Mouse (Mus musculus) intestine, embryonic 15.5 days (tissue): ENCODE measurements around the gene Cryba4. TPM values are rescaled to one million over a fixed set of nuclear protein-coding genes. Genes with fewer than 3 reads are reported as not detected.
A peak's percentile ranks its signal among the peaks of the same experiment; 100 is the strongest.

Experiments
- ATAC-seq: fragments of 200-750 bp; cut with Nextera tagmentation; 2 replicates; pipeline ENCODE4 v1.8.0; 2017; ENCODE audit warnings: moderate TSS enrichment, moderate library complexity
- H3K27ac ChIP-seq: fragments of 300-500 bp; sonication (generic); 2 replicates; pipeline ENCODE4 v1.5.1; 2015; ENCODE audit warnings: mild to moderate bottlenecking, inconsistent platforms
- H3K27me3 ChIP-seq: fragments of 300-500 bp; sonication (generic); replicated peaks from 2 replicates; pipeline ENCODE4 v1.6.1; 2015; ENCODE audit warnings: inconsistent platforms
- H3K36me3 ChIP-seq: fragments of 300-500 bp; sonication (generic); 2 replicates; pipeline ENCODE4 v1.6.1; 2015; ENCODE audit warnings: inconsistent platforms
- H3K4me1 ChIP-seq: fragments of 300-500 bp; sonication (generic); replicated peaks from 2 replicates; pipeline ENCODE4 v1.6.1; 2015; ENCODE audit warnings: inconsistent platforms
- H3K4me2 ChIP-seq: fragments of 300-500 bp; sonication (generic); replicated peaks from 2 replicates; pipeline ENCODE4 v1.6.1; 2015; ENCODE audit warnings: mild to moderate bottlenecking, inconsistent platforms
- H3K4me3 ChIP-seq: fragments of 300-500 bp; sonication (generic); replicated peaks from 2 replicates; pipeline ENCODE4 v1.5.1; 2015; ENCODE audit warnings: inconsistent platforms
- H3K9ac ChIP-seq: fragments of 300-500 bp; sonication (generic); 2 replicates; pipeline ENCODE4 v1.6.1; 2015; ENCODE audit warnings: inconsistent platforms
- H3K9me3 ChIP-seq: fragments of 300-500 bp; sonication (generic); 2 replicates; pipeline ENCODE4 v1.6.1; 2016; ENCODE audit warnings: inconsistent platforms
- WGBS: fragments of 180-500 bp; shearing (Covaris S2); methylation state at CpG from one replicate; pipeline ENCODE4 v1.1.7; 2015; 5-methylcytosine and 5-hydroxymethylcytosine counted together
- polyA plus RNA-seq: library from polyadenylated mRNA; unstranded; fragments of >200 nt; fragmentation: Nextera tagmentation; extraction: Ambion mirVana; gene quantifications from 2 replicates; pipeline ENCODE4 v1.2.1, GENCODE M21; 2015

Cryba4 gene
- 1.7 and 1.8 TPM in 2 replicates for polyA plus RNA-seq

DNA sequence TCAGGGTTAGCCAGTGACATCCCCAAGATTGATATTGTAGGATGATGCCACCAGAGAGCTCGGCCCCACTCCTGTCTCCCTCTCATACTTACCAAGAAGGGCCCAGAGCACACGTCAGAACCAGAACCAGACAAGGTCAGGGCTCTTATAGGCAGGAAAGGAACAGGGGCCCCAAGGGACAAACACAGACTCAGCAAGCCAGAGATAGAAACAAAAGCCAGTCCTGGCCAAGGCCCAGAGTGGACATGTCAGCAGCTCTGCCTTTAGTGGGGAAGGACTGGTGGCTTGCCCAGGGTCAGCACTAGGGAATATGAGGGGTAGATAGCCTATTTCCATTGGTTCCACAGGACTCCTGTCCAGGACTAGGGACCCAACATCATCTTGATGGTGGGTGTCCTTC, at the start of gene Cryba4:
TSS of gene Cryba4 (minus strand) at position 119 of the 400 bp plus-strand sequence.
- Histone ChIP-seq H3K27me3 (no peaks in the 10 kb centered on the region), H3K9ac (no peak within 1 kb of the TSS), H3K4me2 (no peak within 1 kb of the TSS), H3K36me3 (no peaks in the 10 kb centered on the region), H3K27ac (no peak within 1 kb of the TSS), H3K4me1 (no peaks in the 10 kb centered on the region), H3K4me3 (no peak within 1 kb of the TSS), H3K9me3 (no peaks in the 10 kb centered on the region)
- 56% methylated on average over 2 of the region's 2 CpGs for WGBS
- no peak for ATAC-seq

DNA sequence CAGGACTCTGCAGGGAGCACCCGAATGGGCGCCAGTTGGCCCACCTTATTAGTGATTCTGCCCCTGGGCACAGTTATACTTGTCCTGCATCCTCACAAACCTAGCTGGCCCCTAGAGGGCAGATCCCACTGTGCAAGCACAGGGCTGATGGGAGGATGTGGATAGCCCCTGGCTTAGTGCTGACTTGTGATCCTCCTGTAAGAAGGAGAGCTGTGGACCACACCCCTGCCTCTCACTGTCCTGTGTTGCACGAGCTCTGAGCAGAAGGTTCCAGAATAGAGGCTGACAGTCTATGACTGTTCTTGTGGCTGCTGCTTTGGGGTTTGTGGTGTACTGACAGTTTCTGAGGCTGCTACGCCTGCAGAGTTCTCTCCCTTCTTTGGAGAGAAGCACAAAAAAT, 49.4 kb upstream of the Cryba4 start:
- no peaks in the 10 kb centered on the region for H3K36me3 ChIP-seq
- WGBS: 85% methylated on average over 4 of the region's 4 CpGs
- 0 out of 2 replicates have a peak overlapping the region, but pooled peaks have one; percentile 3 for H3K27ac ChIP-seq
- H3K27me3 ChIP-seq: no peaks in the 10 kb centered on the region
- no peak overlapping the region for H3K9ac ChIP-seq
- ATAC-seq: no peak
- H3K4me1 ChIP-seq: peaks cover 19% of the 10 kb centered on the region
- no peaks in the 10 kb centered on the region for H3K9me3 ChIP-seq
- no peak overlapping the region for H3K4me3 ChIP-seq
- no peak overlapping the region for H3K4me2 ChIP-seq

DNA sequence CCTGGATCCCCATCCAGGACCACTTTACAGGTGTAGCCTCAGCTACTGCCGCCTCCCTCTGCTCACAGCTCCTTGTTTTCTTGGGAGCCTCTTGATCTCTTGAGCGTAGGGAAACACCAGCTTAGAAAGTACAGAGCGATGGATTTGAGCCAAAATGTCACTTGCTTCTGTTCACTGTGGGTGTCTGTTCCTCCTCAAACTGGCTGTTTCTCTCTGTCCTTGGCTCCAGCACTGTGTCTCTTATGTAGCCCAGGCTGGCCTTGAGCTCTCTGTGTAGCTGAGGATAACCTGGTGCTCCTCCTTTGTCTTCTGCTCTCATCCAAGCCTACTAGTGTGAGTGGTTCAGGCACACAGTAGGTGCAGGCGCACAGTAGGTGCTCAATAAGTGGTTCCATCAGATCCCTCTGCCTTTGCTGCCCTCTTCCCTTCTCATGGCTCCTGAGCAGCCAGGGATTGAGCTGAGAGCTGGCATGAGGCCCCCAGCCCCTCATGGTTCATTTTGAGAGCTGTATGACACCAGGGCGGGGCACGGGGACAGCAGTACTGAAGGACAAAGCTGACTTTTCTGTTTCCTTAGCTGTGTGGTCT, 48.5 kb upstream of the Cryba4 start:
- 79% methylated on average over 6 of the region's 6 CpGs for WGBS
- ATAC-seq: no peak
- no peak overlapping the region for H3K4me2 ChIP-seq

DNA sequence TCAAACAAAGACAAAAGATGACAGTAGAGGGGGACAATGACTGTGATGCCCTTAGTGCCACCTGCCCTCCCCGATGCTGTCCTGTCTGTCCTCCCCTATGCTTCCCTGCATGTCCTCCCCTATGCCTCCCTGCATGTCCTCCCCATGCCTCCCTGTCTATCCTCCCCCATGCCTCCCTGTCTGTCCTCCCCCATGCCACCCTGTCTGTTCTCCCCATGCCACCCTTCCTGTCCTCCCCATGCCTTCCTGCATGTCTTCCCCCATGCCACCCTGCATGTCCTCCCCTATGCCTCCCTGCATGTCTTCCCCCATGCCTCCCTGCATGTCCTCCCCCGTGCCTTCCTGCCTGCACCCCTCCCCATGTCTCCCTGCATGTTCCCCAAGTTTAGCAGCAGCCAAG, 47.8 kb upstream of the Cryba4 start:
- no peak for ATAC-seq
- peaks cover 21% of the 10 kb centered on the region for H3K4me1 ChIP-seq
- no peak overlapping the region for H3K4me2 ChIP-seq
- H3K4me3 ChIP-seq: no peak overlapping the region
- H3K9me3 ChIP-seq: no peaks in the 10 kb centered on the region
- no peak overlapping the region for H3K9ac ChIP-seq
- H3K36me3 ChIP-seq: no peaks in the 10 kb centered on the region
- 78% methylated on average over 2 of the region's 2 CpGs for WGBS
- no peak overlapping the region for H3K27ac ChIP-seq
- H3K27me3 ChIP-seq: no peaks in the 10 kb centered on the region

More for the DNA sequence above, 48.5 kb upstream of the Cryba4 start:
- H3K27ac ChIP-seq: no peak overlapping the region
- H3K4me1 ChIP-seq: peaks cover 20% of the 10 kb centered on the region
- H3K4me3 ChIP-seq: no peak overlapping the region
- H3K27me3 ChIP-seq: no peaks in the 10 kb centered on the region
- H3K36me3 ChIP-seq: no peaks in the 10 kb centered on the region
- no peaks in the 10 kb centered on the region for H3K9me3 ChIP-seq
- H3K9ac ChIP-seq: no peak overlapping the region

DNA sequence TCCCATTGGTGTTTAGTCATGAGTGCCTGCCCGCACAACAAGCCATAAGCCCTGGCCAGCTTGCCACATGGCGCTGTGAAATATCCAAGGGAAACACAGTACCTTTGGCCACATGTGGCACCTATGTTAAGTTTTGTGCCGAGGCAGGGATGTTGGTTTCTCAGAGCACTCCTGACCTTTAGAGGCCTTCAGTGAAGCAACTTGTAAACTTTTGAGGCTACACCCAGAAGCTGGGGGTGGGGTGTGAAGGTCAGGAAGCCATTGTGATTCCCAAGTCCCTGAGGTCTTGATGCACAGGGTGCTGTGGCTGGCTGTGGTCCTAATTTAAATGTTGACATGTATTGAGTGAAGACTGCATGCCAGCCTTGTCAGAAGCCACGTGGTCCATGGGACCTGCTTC, 47.1 kb upstream of the Cryba4 start:
- 76% methylated on average over 4 of the region's 4 CpGs for WGBS
- Histone ChIP-seq H3K4me1 (peaks cover 28% of the 10 kb centered on the region), H3K9me3 (no peaks in the 10 kb centered on the region), H3K27me3 (no peaks in the 10 kb centered on the region), H3K36me3 (no peaks in the 10 kb centered on the region), H3K27ac (0 out of 2 replicates have a peak overlapping the region, but pooled peaks have one; percentile 22), H3K9ac (no peak overlapping the region), H3K4me2 (no peak overlapping the region), H3K4me3 (no peak overlapping the region)
- ATAC-seq: no peak

DNA sequence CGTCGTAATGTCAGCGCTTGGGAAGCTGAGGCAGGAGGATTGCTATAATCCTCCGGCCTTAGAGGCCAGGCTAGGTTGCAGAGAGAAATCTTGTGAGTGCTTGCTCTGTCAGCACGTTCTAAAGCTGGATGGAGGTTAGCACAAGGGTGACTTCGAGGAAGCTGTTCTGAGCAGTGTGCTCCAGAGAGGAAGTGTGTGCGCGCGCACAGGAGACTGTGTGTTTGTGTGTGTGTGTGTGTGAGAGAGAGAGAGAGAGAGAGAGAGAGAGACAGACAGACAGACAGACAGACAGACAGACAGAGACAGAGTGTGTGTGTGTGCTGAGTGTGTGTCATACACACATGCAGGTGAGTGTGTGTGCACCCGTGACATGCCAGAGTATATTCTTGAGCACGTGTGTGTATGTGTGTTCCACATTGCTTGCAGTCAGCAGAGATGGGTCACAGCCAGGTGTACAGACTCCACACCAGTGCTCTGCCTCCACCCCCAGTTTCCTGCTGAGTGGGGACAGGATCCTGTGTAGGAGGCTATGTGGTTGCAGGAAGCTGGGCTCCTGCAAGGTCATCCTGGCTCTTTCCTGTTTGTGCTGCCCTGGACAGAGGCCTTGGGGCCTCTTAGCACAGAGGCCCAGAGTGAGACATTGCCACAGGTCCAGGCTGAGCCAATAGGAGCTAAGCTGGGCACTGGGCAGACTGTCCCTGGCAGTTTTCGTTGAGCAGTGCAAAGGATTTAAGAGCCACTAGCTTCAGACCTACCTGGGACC, 46.1 kb upstream of the Cryba4 start:
- H3K27ac ChIP-seq: peak overlapping the region; percentile 48; the same call in 1 of the 2 replicates
- no peak overlapping the region for H3K4me3 ChIP-seq
- peak; percentile 29; the same call in 1 of the 2 replicates for ATAC-seq
- H3K36me3 ChIP-seq: no peaks in the 10 kb centered on the region
- no peaks in the 10 kb centered on the region for H3K9me3 ChIP-seq
- no peaks in the 10 kb centered on the region for H3K27me3 ChIP-seq
- peaks cover 34% of the 10 kb centered on the region for H3K4me1 ChIP-seq
- 82% methylated on average over 12 of the region's 12 CpGs for WGBS
- H3K4me2 ChIP-seq: no peak overlapping the region
- no peak overlapping the region for H3K9ac ChIP-seq

DNA sequence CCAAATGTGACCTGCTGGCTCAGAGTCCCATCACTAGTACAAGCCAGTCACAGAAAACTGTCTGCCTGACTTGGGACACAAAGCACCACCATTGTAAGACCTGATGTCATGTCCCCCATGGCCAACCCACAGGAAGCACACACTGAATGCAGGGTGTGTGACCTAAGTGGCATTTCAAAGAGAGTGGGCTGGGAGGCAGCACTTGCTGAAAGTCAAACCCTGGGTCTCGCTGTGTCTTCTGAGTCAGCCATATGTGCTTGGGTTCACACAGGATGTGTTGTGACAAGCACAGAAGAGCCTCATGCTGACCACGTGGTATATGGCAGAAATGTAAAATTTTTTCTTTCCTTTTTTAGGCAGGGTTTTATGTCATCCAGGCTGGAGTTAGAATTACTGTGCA, 44.9 kb upstream of the Cryba4 start:
- Histone ChIP-seq H3K9me3 (no peaks in the 10 kb centered on the region), H3K4me3 (no peak overlapping the region), H3K9ac (no peak overlapping the region), H3K4me2 (no peak overlapping the region), H3K4me1 (peaks cover 42% of the 10 kb centered on the region), H3K27me3 (no peaks in the 10 kb centered on the region), H3K36me3 (no peaks in the 10 kb centered on the region), H3K27ac (0 out of 2 replicates have a peak overlapping the region, but pooled peaks have one; percentile 48)
- no peak for ATAC-seq
- 80% methylated on average over 2 of the region's 2 CpGs for WGBS

DNA sequence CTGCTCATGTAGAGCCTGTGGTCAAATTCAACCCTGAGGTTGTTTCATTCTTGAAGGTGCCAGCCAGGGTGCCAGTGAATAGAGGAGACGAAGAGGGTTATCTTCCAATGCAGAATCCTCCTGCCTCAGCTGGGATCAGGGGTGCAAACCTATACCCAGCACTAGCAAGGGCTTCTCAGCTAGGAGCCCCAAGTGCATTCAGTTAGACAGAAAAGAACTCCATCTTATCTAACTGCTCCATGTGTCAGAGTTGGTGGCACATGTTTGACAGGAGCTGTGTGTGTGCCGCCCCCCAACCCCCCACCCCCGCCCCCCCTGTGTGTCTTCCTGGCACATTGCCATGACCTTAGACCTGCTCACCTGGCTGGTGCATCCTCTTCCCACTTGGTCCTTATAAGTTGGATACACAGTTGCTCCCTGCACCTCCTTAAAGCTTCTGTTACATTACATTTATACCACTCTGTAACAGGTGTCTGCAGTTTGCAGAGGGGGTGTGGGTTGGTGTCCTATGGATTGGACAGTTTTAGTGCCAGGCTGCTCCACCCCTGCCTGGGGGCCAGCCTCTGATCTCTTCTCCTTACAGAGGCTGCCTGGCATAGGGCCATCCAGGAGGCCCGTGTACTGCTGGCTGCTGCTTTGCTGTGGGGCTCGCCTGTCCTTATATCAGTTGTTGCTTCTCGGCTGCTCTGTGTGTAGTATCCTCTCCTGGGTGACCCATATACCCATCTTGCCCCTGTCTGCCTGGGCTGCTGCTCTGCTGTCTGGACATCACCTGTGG, 44.3 kb upstream of the Cryba4 start:
- ATAC-seq: 0 out of 2 replicates have a peak, but pooled peaks have one; percentile 16
- no peak overlapping the region for H3K9ac ChIP-seq
- H3K4me3 ChIP-seq: no peak overlapping the region
- H3K4me2 ChIP-seq: no peak overlapping the region
- 55% methylated on average over 6 of the region's 6 CpGs for WGBS
- H3K4me1 ChIP-seq: peaks cover 39% of the 10 kb centered on the region
- H3K36me3 ChIP-seq: no peaks in the 10 kb centered on the region
- H3K27ac ChIP-seq: 0 out of 2 replicates have a peak overlapping the region, but pooled peaks have one; percentile 48
- no peaks in the 10 kb centered on the region for H3K9me3 ChIP-seq
- H3K27me3 ChIP-seq: no peaks in the 10 kb centered on the region

DNA sequence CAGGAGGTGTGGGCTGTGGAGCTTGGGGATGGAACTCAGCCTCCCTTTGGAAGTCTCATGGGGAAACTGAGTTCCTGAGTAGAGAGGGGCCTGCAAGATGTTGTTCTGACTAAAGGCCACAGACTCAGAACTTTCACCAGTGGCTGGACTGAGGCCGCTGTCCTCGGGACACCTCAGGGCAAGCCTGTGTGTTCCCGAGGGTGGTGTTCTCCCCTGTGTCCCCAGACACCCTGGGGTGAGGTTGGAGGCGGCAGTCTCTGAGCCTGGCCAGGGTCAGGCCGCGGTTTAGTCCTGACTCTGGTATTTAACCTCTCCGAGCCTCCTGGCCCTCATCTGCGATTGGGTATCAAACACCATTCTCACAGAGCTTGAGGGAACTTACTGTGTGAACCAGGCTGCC, 43.2 kb upstream of the Cryba4 start:
- no peaks in the 10 kb centered on the region for H3K36me3 ChIP-seq
- WGBS: 80% methylated on average over 8 of the region's 8 CpGs
- ATAC-seq: no peak
- peaks cover 31% of the 10 kb centered on the region for H3K4me1 ChIP-seq
- no peaks in the 10 kb centered on the region for H3K9me3 ChIP-seq
- no peak overlapping the region for H3K4me3 ChIP-seq
- H3K9ac ChIP-seq: no peak overlapping the region
- H3K27me3 ChIP-seq: no peaks in the 10 kb centered on the region
- no peak overlapping the region for H3K4me2 ChIP-seq
- H3K27ac ChIP-seq: no peak overlapping the region

DNA sequence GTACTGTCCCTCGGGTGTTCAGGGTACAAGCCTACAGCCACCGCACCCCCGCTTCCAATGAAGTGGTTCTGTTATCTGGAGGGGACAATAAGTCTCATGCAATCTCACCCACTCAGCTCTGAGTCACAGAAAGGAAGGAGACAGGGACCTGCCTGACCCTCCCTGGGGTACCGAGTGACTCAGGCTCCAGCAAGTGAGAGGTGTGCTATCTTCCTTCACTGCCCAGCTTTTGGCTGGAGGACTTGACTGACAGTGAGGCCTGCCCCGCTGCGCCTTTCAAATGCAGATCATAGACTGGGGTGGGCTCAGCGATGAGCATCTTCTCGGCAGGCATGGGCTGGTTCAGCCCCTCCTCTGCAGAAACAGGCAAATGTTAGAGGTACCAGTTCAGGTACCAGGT, 42.8 kb upstream of the Cryba4 start:
- H3K4me3 ChIP-seq: no peak overlapping the region
- no peak overlapping the region for H3K4me2 ChIP-seq
- peaks cover 29% of the 10 kb centered on the region for H3K4me1 ChIP-seq
- ATAC-seq: no peak
- no peak overlapping the region for H3K27ac ChIP-seq
- H3K27me3 ChIP-seq: no peaks in the 10 kb centered on the region
- WGBS: 55% methylated on average over 8 of the region's 8 CpGs
- H3K9ac ChIP-seq: no peak overlapping the region
- no peaks in the 10 kb centered on the region for H3K9me3 ChIP-seq
- H3K36me3 ChIP-seq: no peaks in the 10 kb centered on the region

DNA sequence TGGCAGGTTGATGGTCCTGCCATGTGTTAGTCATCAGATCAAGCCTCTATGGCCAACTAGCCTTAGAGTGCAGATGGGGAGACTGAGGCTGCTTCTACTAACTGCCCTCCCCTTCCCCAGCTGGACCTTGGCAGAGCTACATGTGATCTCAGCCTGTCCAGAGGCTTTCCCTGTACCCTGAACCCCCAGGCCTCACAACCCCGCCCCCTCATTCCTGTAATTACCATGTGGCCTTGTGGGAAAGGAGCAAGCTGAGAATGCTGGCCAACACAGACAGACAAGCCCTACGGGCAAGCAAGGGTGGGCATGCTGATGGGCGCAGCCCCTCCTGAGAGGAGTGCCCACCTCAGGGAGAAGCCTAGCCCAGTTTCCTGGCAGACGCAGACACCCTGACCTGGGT, 42.4 kb upstream of the Cryba4 start:
- no peak overlapping the region for H3K27ac ChIP-seq
- no peak overlapping the region for H3K4me3 ChIP-seq
- H3K9me3 ChIP-seq: no peaks in the 10 kb centered on the region
- peak; percentile 32; the same call in 1 of the 2 replicates for ATAC-seq
- H3K4me1 ChIP-seq: peaks cover 29% of the 10 kb centered on the region
- H3K4me2 ChIP-seq: no peak overlapping the region
- 66% methylated on average over 4 of the region's 4 CpGs for WGBS
- no peaks in the 10 kb centered on the region for H3K27me3 ChIP-seq
- H3K36me3 ChIP-seq: no peaks in the 10 kb centered on the region
- 0 out of 2 replicates have a peak overlapping the region, but pooled peaks have one; percentile 17 for H3K9ac ChIP-seq

DNA sequence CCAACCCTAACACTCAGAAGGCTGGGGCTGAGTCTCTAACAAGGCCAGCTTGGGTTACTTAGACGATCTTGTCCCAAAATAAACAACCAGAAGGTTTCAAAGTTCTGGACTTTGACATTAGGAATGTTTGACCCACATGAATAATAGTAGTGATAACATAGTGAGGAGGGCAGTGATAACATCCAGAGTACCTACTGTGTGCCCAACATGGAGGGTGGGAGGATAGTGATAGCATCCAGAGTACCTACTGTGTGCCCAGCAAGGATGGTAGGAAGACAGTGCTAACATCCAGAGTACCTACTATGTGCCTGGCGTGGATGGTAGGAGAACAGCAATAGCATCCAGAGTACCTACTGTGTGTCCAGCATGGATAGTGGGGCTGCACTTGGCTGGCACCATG, 41.5 kb upstream of the Cryba4 start:
- no peak for ATAC-seq
- Histone ChIP-seq H3K27me3 (no peaks in the 10 kb centered on the region), H3K4me3 (no peak overlapping the region), H3K36me3 (no peaks in the 10 kb centered on the region), H3K27ac (no peak overlapping the region), H3K9me3 (no peaks in the 10 kb centered on the region), H3K4me1 (peaks cover 32% of the 10 kb centered on the region), H3K4me2 (no peak overlapping the region), H3K9ac (no peak overlapping the region)
- WGBS: 46% methylated on average over 2 of the region's 2 CpGs
